Mouse (Mus musculus) kidney, adult 2 months (tissue): Measurements from ENCODE around the gene Nptxr. TPM values are rescaled to one million over a fixed set of nuclear protein-coding genes. Genes with fewer than 3 reads are reported as not detected.

Experiments used
- DNase-seq: peaks from one replicate; pipeline ENCODE4 v3.0.0; 2021
- H3K27ac ChIP-seq: fragments of 200-500 bp; 2 replicates; pipeline ENCODE4 v1.5.1; 2012; ENCODE audit warnings: low read depth, low read length, control low read depth, inconsistent platforms; ENCODE audit not compliant: insufficient read depth
- H3K27me3 ChIP-seq: fragments of 200-500 bp; replicated peaks from 2 replicates; pipeline ENCODE4 v1.6.1; 2012; ENCODE audit warnings: mild to moderate bottlenecking, moderate library complexity, low read length, inconsistent platforms; ENCODE audit not compliant: control insufficient read depth, insufficient read depth
- H3K36me3 ChIP-seq: fragments of 200-500 bp; 2 replicates; pipeline ENCODE4 v1.6.1; 2012; ENCODE audit warnings: mild to moderate bottlenecking, moderate library complexity, low read length, inconsistent platforms; ENCODE audit not compliant: control insufficient read depth, insufficient read depth
- H3K4me1 ChIP-seq: fragments of 200-500 bp; 2 replicates; pipeline ENCODE4 v1.6.1; 2011; ENCODE audit warnings: low read length; ENCODE audit not compliant: control insufficient read depth, insufficient read depth
- H3K4me3 ChIP-seq: fragments of 200-500 bp; 2 replicates; pipeline ENCODE4 v1.5.1; 2011; ENCODE audit warnings: mild to moderate bottlenecking, low read depth, low read length, control low read depth; ENCODE audit not compliant: insufficient read depth
- CTCF ChIP-seq: fragments of 200-500 bp; conservative IDR thresholded peaks from 2 replicates; pipeline ENCODE4 v1.5.1; 2011; ENCODE audit warnings: low read depth, mild to moderate bottlenecking, control low read depth, low read length, moderate library complexity, mixed read lengths; ENCODE audit not compliant: insufficient read depth, insufficient read length
- POLR2A ChIP-seq: fragments of 200-500 bp; IDR thresholded peaks from one replicate; pipeline ENCODE4 v1.6.1; 2011; ENCODE audit warnings: low read depth, low read length, control low read depth
- WGBS: fragments of 180-500 bp; shearing (Covaris S2); methylation state at CpG from one replicate; pipeline ENCODE4 v1.1.7; 2018; 5-methylcytosine and 5-hydroxymethylcytosine counted together
- polyA plus RNA-seq: library from polyadenylated mRNA; depleted of rRNA; stranded (reverse); fragments of >200 nt; gene quantifications from 2 replicates; pipeline ENCODE4 v1.2.3, GENCODE M21; 2012; rRNA removed

Gene Nptxr
- polyA plus RNA-seq = 2.0 and 2.1 TPM in 2 replicates

- 0 out of 2 replicates have a peak, but pooled peaks cover 4% of the 10 kb centered on the region for H3K27me3 ChIP-seq
- H3K27ac ChIP-seq = no peak within 1 kb of the TSS
- H3K36me3 ChIP-seq = no peaks in the 10 kb centered on the region
- TF ChIP-seq POLR2A = peak; percentile 24
- no peak for TF ChIP-seq CTCF
- no peaks in the 10 kb centered on the region for H3K4me1 ChIP-seq
- DNase-seq = peak; percentile 29
- under 1% methylated on average over 84 of the region's 91 CpGs for WGBS
- H3K4me3 ChIP-seq = peak within 1 kb of the TSS; percentile 65
Observed at GRCm38 (mm10) chr15:79804352-79805071, at the start of gene Nptxr. Gene Nptxr, minus strand, starts transcription at chr15:79804766.

- TF ChIP-seq POLR2A = no peak
- TF ChIP-seq CTCF = no peak
- 95% methylated on average over 2 of the region's 2 CpGs for WGBS
Observed at GRCm38 (mm10) chr15:79850143-79850542, 45.6 kb upstream of the Nptxr start.

GRCm38 (mm10) chr15:79847100-79847499 is 42.5 kb upstream of the Nptxr start:
- Histone ChIP-seq H3K4me3 (no peak overlapping the region), H3K27me3 (no peaks in the 10 kb centered on the region), H3K4me1 (no peaks in the 10 kb centered on the region), H3K36me3 (no peaks in the 10 kb centered on the region), H3K27ac (no peak overlapping the region)
- no peak for TF ChIP-seq CTCF
- no peak for DNase-seq
- WGBS = 31% methylated on average over 5 of the region's 5 CpGs

More at GRCm38 (mm10) chr15:79850143-79850542, 45.6 kb upstream of the Nptxr start:
- no peaks in the 10 kb centered on the region for H3K4me1 ChIP-seq
- no peaks in the 10 kb centered on the region for H3K27me3 ChIP-seq
- H3K4me3 ChIP-seq = no peak overlapping the region
- DNase-seq = no peak
- no peak overlapping the region for H3K27ac ChIP-seq
- H3K36me3 ChIP-seq = no peaks in the 10 kb centered on the region

GRCm38 (mm10) chr15:79845986-79846385 is 41.4 kb upstream of the Nptxr start:
- no peak for TF ChIP-seq CTCF
- DNase-seq = no peak
- Histone ChIP-seq H3K27ac (no peak overlapping the region), H3K27me3 (no peaks in the 10 kb centered on the region), H3K4me1 (no peaks in the 10 kb centered on the region), H3K4me3 (no peak overlapping the region), H3K36me3 (no peaks in the 10 kb centered on the region)
- WGBS = 57% methylated on average over 4 of the region's 4 CpGs

- TF ChIP-seq POLR2A (no peak), CTCF (no peak)
- Histone ChIP-seq H3K27ac (no peak overlapping the region), H3K4me1 (no peaks in the 10 kb centered on the region), H3K27me3 (no peaks in the 10 kb centered on the region), H3K36me3 (no peaks in the 10 kb centered on the region), H3K4me3 (no peak overlapping the region)
- 93% methylated on average over 3 of the region's 3 CpGs for WGBS
- no peak for DNase-seq
Observed at GRCm38 (mm10) chr15:79842985-79843384, 38.4 kb upstream of the Nptxr start.

- no peak overlapping the region for H3K27ac ChIP-seq
- 48% methylated on average over 2 of the region's 2 CpGs for WGBS
- no peak for DNase-seq
- no peak overlapping the region for H3K4me3 ChIP-seq
- TF ChIP-seq CTCF (no peak), POLR2A (no peak)
- no peaks in the 10 kb centered on the region for H3K4me1 ChIP-seq
- H3K36me3 ChIP-seq = no peaks in the 10 kb centered on the region
- no peaks in the 10 kb centered on the region for H3K27me3 ChIP-seq
Observed at GRCm38 (mm10) chr15:79840281-79840680, 35.7 kb upstream of the Nptxr start.

- no peak overlapping the region for H3K4me3 ChIP-seq
- peaks cover 6% of the 10 kb centered on the region; the same call in 1 of the 2 replicates for H3K4me1 ChIP-seq
- no peak for DNase-seq
- TF ChIP-seq POLR2A (no peak), CTCF (no peak)
- H3K27ac ChIP-seq = no peak overlapping the region
- 62% methylated on average over 9 of the region's 9 CpGs for WGBS
- no peaks in the 10 kb centered on the region for H3K27me3 ChIP-seq
- H3K36me3 ChIP-seq = no peaks in the 10 kb centered on the region
Observed at GRCm38 (mm10) chr15:79834881-79835260, 30.3 kb upstream of the Nptxr start.
